Mouse (Mus musculus): ENCODE results near the gene Insr.
"Not testable (repeated sequence)": the region's sequence is repeated elsewhere in the genome, so short reads cannot be mapped to it uniquely, and the experiment has no call there.

The Insr gene

GRCm38 (mm10) chr8:3232601-3233000, 46.8 kb downstream of the Insr start:
- DNase-seq (ENCODE audit: low spot score): no peak

DNA sequence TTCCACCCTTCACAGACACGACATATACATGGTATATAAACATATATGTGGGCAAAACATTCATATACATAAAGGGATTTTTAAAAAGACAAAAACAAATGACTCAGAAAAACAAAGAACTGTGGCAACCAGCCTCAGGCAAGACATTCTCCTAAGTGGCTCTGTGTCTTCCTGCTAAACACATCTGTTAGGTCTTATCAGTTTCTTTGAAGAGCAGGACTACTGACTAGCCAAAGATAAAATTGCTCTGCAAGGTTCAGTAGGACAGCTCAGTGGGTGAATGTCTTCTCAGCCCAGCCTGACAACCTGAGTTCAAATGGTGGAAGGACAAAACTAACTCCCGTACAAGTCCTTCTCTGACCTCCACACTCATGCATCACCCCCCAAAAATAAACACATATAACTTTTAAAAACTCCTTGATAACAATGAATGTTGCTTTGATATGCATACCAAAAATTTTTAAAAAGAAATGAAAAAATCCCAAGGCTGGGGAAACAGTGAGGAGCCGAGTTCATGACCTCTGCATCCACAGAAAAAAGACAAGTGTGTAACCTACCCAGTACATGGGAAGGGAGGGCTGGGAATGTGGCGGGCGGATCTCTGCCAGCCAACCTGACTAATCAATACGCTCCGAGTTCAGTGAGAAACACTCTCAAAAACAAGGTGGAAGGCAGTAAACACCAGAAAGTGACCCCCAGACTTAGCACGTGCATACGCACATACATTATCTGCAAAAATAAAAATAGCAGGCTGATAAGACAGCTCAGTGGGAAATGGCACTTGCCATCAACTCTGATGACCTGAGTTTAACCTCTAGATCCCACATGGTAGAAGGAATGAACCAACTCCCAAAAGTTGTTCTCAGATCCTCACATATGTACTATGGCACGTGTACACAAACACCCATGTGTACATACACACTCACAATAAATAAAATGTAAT, 49.0 kb downstream of the Insr start:
- DNase-seq (ENCODE audit: low spot score): no peak

DNA sequence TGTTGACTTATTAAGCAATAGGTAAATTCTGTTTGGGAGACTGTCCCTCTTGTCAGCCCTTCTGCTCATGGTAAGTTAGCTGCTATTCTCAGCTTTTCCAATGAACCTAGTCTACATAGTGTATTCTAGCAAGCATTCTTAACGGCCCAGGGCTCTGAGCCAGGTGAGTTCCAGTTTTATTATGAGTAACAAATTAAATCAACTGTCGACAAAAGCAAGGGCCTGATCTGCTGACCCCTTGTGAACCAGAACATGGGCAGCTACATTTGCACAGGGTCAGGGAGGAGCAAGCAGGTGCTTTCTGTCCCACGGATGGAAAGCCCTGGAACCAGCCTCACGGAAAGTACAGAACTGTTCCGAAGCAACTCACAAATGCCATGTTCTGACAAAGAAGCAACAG, 52.0 kb downstream of the Insr start:
- no peak for DNase-seq (ENCODE audit: low spot score)

GRCm38 (mm10) chr8:3225731-3226130, 53.7 kb downstream of the Insr start:
- DNase-seq (ENCODE audit: low spot score): no peak

- no peak for DNase-seq (ENCODE audit: low spot score)
Observed at GRCm38 (mm10) chr8:3225184-3225583, 54.2 kb downstream of the Insr start.

DNA sequence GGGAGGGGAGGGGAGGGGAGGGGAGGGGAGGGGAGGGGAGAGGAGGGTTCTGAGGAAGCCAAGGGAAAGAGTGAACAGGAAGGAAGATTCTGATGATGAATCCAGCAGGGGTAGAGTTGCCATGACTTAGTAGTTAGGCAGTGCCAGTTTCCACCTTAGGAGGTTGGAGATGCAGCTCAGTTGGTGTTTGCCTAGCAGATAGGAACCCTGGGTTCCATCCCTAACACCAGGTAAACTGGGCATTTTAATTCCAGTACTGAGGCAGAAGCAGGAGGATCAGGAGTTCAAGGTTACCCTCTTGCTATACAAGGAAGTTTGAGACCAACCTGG, 56.8 kb downstream of the Insr start:
- no peak for DNase-seq (ENCODE audit: low spot score)

- no peak for DNase-seq (ENCODE audit: low spot score)
Observed at GRCm38 (mm10) chr8:3221960-3222635, 57.3 kb downstream of the Insr start.

DNA sequence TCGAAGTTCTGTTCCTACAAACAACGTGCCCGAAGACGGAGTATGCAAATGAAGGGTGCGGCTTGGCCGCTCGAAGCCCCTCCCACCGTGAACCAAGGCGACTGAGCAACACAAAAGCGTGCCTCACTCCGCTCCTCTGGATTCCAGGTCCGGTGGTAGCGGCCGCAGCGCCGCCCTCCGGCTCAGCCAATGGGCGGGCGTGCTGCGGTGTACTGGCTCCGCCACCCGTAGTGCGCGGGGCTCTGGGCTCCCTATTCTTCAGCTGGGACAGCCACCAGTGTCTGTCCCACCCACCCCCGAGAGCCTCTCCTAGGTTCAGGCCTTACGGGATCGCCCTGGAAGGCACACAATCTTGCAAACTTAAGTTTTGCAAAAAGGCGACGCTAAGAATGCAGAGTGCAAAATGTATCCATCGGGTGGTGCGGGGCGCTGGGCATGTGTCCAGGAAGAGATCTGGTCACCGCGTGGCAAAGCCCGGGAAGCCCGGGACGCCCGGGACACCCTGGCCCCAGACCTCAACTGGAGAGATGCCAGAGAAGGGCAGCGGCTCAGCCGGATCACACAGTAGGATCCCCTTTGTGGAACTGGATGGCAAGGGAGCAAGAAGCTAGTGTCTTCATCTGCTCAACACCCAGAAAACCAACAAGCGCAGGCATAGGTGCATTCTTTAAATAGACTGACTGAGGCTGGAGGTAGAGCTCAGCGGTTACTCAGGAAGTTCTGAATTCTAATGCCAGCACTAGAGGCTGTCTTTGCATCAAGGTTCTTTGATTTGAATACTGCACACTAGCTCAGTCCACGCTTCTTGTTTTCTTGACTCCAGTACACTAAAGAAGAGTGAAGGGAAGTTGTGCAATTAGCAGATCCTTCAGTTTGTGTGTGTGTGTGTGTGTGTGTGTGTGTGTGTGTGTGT, 58.1 kb downstream of the Insr start:
- DNase-seq (ENCODE audit: low spot score): peak; percentile 78

DNA sequence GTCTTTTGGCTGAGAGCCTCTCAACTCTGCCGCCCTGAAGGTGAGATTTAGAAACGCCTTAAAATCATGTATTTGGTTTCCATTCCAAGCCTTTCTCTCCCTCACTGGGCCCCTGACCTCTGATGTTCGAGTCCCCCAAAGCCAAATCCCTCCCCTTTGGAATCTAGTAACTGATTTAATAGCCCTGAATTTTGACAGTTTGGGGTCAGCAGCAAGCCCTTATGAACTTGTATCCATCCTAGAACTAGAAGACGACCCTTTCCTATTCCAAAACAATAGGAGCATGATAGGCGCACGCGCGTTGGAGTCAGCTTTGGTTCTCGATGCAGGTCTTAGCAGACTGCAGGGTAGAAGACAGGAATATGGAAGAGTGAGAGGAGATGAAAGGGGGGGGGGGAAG, 58.9 kb downstream of the Insr start:
- no peak for DNase-seq (ENCODE audit: low spot score)

GRCm38 (mm10) chr8:3219921-3220411, 59.5 kb downstream of the Insr start:
- DNase-seq (ENCODE audit: low spot score): no peak

DNA sequence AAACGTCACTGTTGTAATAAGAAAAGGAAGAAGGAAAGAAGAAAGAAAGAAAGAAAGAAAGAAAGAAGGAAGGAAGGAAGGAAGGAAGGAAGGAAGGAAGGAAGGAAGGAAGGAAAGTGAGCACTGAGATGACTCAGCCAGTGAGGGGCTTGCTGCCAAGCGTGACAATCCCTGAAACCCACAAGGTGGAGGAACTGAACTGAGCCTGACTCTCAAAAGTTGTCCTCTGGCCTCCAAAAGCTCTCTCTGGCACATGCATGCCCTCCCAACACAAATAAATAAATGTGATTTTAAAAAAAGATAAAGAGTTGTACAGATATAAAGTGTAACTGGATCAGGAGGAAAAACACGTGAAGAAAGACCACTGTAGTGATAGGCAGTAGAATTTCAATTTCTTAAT, 60.2 kb downstream of the Insr start:
- DNase-seq (ENCODE audit: low spot score): no peak

GRCm38 (mm10) chr8:3216541-3217092, 62.8 kb downstream of the Insr start:
- no peak for DNase-seq (ENCODE audit: low spot score)

DNA sequence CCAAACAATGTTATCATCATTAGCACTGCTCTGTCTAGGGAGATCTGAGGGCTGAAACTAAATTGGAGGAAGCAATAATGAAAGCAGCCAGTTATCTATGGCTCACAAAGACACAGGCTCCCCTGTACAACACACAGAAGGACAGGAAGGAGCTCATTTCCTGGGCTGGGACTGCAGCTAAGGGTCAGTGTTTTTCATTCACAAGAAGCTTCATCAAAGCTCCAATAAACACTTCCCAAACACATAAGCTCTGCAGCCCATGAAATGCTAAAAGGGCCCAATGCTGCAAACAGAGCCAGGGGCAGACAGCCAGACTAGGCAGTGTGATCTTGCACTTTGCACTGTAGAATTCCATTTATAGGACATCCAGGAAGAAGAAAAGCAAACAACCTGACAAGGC, 63.9 kb downstream of the Insr start:
- DNase-seq (ENCODE audit: low spot score): no peak

DNA sequence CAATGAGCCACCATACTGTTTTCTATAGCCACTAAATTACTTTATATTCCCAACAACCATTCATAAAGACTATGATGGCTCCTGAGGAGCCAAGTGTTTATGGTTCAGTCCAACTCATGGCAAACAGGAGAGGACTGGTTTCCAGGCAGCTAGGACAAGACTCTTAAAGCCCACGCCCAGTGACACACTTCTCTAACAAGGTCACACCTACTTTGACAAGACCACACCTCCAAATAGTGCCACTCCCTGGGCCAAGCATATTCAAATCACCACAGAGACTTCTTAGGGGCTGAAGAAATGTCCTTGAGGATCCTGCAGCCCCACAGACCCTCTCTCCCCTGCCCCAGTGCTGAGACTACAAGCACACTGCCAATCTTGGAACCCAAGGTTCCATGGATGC, 64.8 kb downstream of the Insr start:
- no peak for DNase-seq (ENCODE audit: low spot score)

GRCm38 (mm10) chr8:3211456-3211855, 68.0 kb downstream of the Insr start:
- no peak for DNase-seq (ENCODE audit: low spot score)

GRCm38 (mm10) chr8:3209960-3210359, 69.5 kb downstream of the Insr start:
- DNase-seq (ENCODE audit: low spot score): no peak

DNA sequence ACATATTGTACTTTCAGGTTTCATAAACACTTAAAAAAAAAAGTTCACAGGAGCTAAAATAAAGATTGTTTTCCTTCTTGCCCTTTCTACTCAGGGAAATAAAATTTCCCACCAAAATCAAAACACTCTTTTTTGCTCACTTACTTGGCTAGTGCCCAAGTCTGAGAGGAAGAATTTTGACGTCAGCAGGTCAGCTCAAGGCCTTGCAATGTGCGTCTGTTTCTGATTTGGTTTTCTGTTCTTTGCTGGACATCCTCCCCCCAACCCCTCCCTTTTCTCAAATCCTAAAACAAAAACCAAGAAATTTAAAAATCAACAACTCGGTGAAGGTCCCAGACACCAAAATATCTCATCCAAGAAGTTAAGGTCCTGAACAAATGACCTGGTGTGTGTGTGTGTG, 70.1 kb downstream of the Insr start:
- no peak for DNase-seq (ENCODE audit: low spot score)

GRCm38 (mm10) chr8:3208729-3209128, 70.7 kb downstream of the Insr start:
- DNase-seq (ENCODE audit: low spot score): no peak

DNA sequence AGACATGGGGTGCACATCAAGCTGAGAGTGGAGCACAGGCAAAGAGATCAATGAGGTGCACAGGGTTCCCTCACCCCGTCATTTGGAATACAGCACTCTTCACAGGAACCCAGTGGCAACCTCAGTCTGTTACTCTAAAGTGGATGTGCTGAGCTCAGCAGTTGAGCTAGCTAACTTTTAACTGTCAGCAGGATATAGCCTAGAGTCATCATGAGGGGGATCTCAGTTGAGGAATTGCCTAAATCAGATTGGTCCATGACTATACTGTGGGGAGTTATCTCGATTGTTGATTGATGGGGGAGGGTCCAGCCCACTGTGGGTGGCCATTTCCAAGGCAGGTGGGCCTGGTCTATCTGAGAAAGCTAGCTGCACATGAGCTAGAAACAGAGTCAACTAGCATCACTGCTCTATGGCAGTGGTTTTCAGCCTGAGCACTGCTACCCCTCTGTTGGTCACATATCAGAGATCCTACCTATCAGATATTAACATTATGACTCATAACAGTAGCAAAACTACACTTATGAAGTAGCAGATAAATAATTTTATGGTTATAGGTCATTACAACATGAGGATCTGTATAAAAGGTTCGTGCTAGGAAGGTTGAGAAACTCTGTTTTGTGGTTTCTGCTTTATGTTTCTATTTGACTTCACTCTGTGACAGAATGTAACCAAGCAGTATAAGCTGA, 74.5 kb downstream of the Insr start:
- no peak for DNase-seq (ENCODE audit: low spot score)

GRCm38 (mm10) chr8:3202792-3203191, 76.6 kb downstream of the Insr start:
- no peak for DNase-seq (ENCODE audit: low spot score)

GRCm38 (mm10) chr8:3194297-3194696, 85.1 kb downstream of the Insr start:
- not testable (repeated sequence) for DNase-seq (ENCODE audit: low spot score)
